Mouse (Mus musculus) frontal cortex, adult (tissue): Measurements from ENCODE around the gene Rhov.

Experiments used
- ATAC-seq: cut with Nextera tagmentation; 2 replicates; pipeline ENCODE4 v1.9.2; 2017; ENCODE audit warnings: mild to moderate bottlenecking, moderate library complexity, mixed read lengths; ENCODE audit not compliant: low TSS enrichment

Gene Rhov

GRCm38 (mm10) chr2:119237871-119238220 is 33.2 kb downstream of the Rhov start:
- ATAC-seq: no peak

GRCm38 (mm10) chr2:119237210-119237870 is 33.7 kb downstream of the Rhov start, which contains the start of gene Spint1:
TSS of gene Spint1 (plus strand) at chr2:119237362.
- no peak for ATAC-seq

GRCm38 (mm10) chr2:119236682-119237209 is 34.3 kb downstream of the Rhov start:
- no peak for ATAC-seq

GRCm38 (mm10) chr2:119229775-119230704 is 41.0 kb downstream of the Rhov start, which contains the start of gene Ppp1r14d:
TSS of gene Ppp1r14d (minus strand) at chr2:119229906.
- ATAC-seq: no peak
